Mouse (Mus musculus) neural tube, embryonic 12.5 days (tissue): Measurements from ENCODE around the gene Qars. TPM values are rescaled to one million over a fixed set of nuclear protein-coding genes. Genes with fewer than 3 reads are reported as not detected.

Experiments
- ATAC-seq: fragments of 200-750 bp; cut with Nextera tagmentation; 2 replicates; pipeline ENCODE4 v1.8.0; 2017; ENCODE audit warnings: low read depth, mild to moderate bottlenecking, moderate TSS enrichment, moderate library complexity; ENCODE audit not compliant: low FRiP score
- H3K27ac ChIP-seq: fragments of 300-500 bp; sonication (generic); 2 replicates; pipeline ENCODE4 v1.5.1; 2016
- H3K27me3 ChIP-seq: fragments of 300-500 bp; sonication (generic); replicated peaks from 2 replicates; pipeline ENCODE4 v1.6.1; 2016; ENCODE audit warnings: mild to moderate bottlenecking
- H3K36me3 ChIP-seq: fragments of 300-500 bp; sonication (generic); 2 replicates; pipeline ENCODE4 v1.6.1; 2016; ENCODE audit warnings: mild to moderate bottlenecking
- H3K4me1 ChIP-seq: fragments of 300-500 bp; sonication (generic); 2 replicates; pipeline ENCODE4 v1.6.1; 2016
- H3K4me2 ChIP-seq: fragments of 300-500 bp; sonication (generic); replicated peaks from 2 replicates; pipeline ENCODE4 v1.6.1; 2016; ENCODE audit warnings: mild to moderate bottlenecking
- H3K4me3 ChIP-seq: fragments of 300-500 bp; sonication (generic); 2 replicates; pipeline ENCODE4 v1.5.1; 2016
- H3K9ac ChIP-seq: fragments of 300-500 bp; sonication (generic); 2 replicates; pipeline ENCODE4 v1.6.1; 2016; ENCODE audit warnings: mild to moderate bottlenecking
- H3K9me3 ChIP-seq: fragments of 300-500 bp; sonication (generic); 2 replicates; pipeline ENCODE4 v1.6.1; 2016; ENCODE audit warnings: mild to moderate bottlenecking
- WGBS: fragments of 180-500 bp; shearing (Covaris S2); methylation state at CpG from one replicate; pipeline ENCODE4 v1.1.7; 2016; 5-methylcytosine and 5-hydroxymethylcytosine counted together
- polyA plus RNA-seq: library from polyadenylated mRNA; unstranded; fragments of >200 nt; fragmentation: Nextera tagmentation; extraction: Ambion mirVana; gene quantifications from 2 replicates; pipeline ENCODE4 v1.2.1, GENCODE M21; 2016

Gene Qars
- polyA plus RNA-seq, result 86.9 and 89.9 TPM in 2 replicates

GRCm38 (mm10) chr9:108507619-108508434, at the start of gene Qars:
Gene Qars (plus strand): TSS chr9:108507706.
- H3K4me3 ChIP-seq, result peak within 1 kb of the TSS; percentile 68
- H3K9me3 ChIP-seq, result no peaks in the 10 kb centered on the region
- peaks cover 38% of the 10 kb centered on the region for H3K36me3 ChIP-seq
- H3K27me3 ChIP-seq, result no peaks in the 10 kb centered on the region
- peaks cover 14% of the 10 kb centered on the region for H3K4me1 ChIP-seq
- ATAC-seq, result peak; percentile 96
- peak within 1 kb of the TSS; percentile 63 for H3K9ac ChIP-seq
- under 1% methylated on average over 37 of the region's 37 CpGs for WGBS
- 0 out of 2 replicates have a peak within 1 kb of the TSS, but pooled peaks have one; percentile 50 for H3K27ac ChIP-seq
- H3K4me2 ChIP-seq, result peak within 1 kb of the TSS; percentile 69

DNA sequence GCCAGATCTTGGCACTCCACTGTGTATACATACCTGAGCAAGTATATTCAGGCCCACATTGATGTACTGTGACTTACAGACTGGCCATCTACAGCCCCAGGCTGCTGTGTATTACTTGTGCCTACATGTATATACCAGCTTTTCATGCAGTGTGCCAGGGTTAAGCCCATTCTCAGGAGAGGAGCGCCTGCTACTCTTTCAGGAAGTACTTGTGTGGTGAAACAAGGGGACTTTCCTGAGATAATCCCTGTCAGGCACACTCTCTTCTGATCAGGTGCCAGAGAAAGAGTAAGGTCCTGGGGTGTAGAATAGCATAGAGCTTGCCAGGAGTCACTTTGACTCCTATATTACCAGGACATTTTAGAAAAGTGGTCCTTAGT, 47.6 kb upstream of the Qars start:
- ATAC-seq, result peak; percentile 27; the same call in 1 of the 2 replicates
- no peak overlapping the region; the same call in 1 of the 2 replicates for H3K9ac ChIP-seq
- WGBS, result 98% methylated on average over 1 of the region's 1 CpGs
- no peak overlapping the region for H3K27ac ChIP-seq
- peaks cover 13% of the 10 kb centered on the region for H3K4me1 ChIP-seq
- H3K36me3 ChIP-seq, result peaks cover 23% of the 10 kb centered on the region
- H3K9me3 ChIP-seq, result no peaks in the 10 kb centered on the region
- H3K4me3 ChIP-seq, result peak overlapping the region; percentile 85
- peak overlapping the region; percentile 82 for H3K4me2 ChIP-seq
- H3K27me3 ChIP-seq, result no peaks in the 10 kb centered on the region

- H3K27me3 ChIP-seq, result no peaks in the 10 kb centered on the region
- peak within 1 kb of the TSS; percentile 78 for H3K9ac ChIP-seq
- peak within 1 kb of the TSS; percentile 54; the same call in 1 of the 2 replicates for H3K27ac ChIP-seq
- WGBS, result under 1% methylated on average over 50 of the region's 52 CpGs
- ATAC-seq, result peak; percentile 81
- H3K9me3 ChIP-seq, result no peaks in the 10 kb centered on the region
- peak within 1 kb of the TSS; percentile 82 for H3K4me2 ChIP-seq
- peaks cover 13% of the 10 kb centered on the region for H3K4me1 ChIP-seq
- peaks cover 29% of the 10 kb centered on the region for H3K36me3 ChIP-seq
- peak within 1 kb of the TSS; percentile 85 for H3K4me3 ChIP-seq
Measured at GRCm38 (mm10) chr9:108460319-108461178, 47.0 kb upstream of the Qars start, which contains the start of gene Ccdc71. Gene Ccdc71 (plus strand): TSS chr9:108460527.

DNA sequence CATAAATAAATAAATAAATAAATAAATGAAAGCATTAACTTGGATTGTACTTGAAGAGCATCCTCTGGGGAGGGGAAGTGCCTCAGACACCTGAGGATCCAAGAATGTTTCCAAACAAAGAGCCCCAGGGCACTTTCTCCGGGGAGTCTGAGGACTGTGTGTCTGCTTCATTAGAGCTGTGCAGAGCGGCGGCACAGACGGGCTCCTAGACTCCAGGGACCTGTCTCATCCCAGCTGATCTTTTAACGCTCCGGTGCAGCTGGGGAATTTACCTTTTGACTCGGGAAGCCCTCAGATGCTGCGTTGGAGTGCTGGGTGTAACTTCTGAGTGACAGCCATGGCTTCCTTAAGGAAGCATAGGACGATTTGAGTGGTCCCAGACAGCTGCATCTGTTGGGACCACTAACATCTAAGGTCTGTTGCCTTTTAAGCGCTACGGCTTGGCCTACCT, 46.3 kb upstream of the Qars start, which contains the start of gene Klhdc8b:
Klhdc8b (minus strand) TSS at position 401 of the 451 bp plus-strand sequence.
- Histone ChIP-seq H3K36me3 (peaks cover 35% of the 10 kb centered on the region), H3K9me3 (no peaks in the 10 kb centered on the region), H3K27me3 (no peaks in the 10 kb centered on the region), H3K4me1 (peaks cover 13% of the 10 kb centered on the region), H3K4me3 (peak within 1 kb of the TSS; percentile 85), H3K27ac (peak within 1 kb of the TSS; percentile 54; the same call in 1 of the 2 replicates), H3K9ac (peak within 1 kb of the TSS; percentile 78), H3K4me2 (peak within 1 kb of the TSS; percentile 82)
- peak; percentile 42 for ATAC-seq
- 28% methylated on average over 11 of the region's 11 CpGs for WGBS

DNA sequence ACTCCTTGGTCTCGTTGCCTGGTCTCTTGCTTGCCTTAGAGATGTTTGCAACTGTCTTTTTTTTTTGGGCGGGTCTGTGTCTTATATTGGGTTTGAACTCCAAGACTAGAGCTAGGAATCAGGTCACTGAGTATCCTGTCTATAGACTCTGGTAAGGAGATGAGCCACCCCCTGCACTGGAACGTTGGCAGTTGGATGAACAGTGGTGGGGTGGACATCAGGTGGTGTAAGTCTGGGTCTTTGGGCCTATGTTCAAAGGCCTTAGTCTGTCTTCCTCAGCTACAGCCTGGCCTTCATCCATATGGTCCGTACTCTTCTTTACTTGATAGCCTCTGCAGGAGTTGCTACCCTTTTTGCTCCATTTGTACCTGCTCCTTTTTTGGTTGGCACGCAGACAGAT, 45.8 kb upstream of the Qars start:
- 94% methylated on average over 5 of the region's 5 CpGs for WGBS
- peak overlapping the region; percentile 78; the same call in 1 of the 2 replicates for H3K9ac ChIP-seq

DNA sequence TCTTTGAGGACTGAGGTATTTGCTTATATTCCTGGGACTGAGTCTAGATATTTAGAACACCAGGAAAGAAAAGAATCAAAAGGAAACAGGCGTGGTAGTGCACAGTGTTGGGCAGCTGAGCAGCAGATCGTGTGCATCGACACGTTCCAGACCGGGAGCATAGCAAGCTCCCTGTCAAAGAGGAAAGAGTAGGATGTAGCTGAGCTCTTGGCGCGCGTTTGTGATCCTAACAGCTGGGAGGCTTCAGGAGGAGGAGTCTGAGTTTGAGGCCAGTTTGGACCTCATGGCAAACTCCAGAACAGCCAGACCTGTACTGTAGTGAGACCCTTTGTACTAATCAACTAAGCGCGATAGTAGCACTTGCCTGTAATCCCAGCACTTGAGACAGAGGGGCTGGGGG, 45.3 kb upstream of the Qars start:
- 95% methylated on average over 10 of the region's 10 CpGs for WGBS
- no peak for ATAC-seq
- no peak overlapping the region for H3K27ac ChIP-seq
- no peak overlapping the region for H3K9ac ChIP-seq
- H3K4me1 ChIP-seq, result peaks cover 13% of the 10 kb centered on the region
- H3K36me3 ChIP-seq, result peaks cover 41% of the 10 kb centered on the region
- H3K4me3 ChIP-seq, result no peak overlapping the region
- H3K9me3 ChIP-seq, result no peaks in the 10 kb centered on the region
- H3K4me2 ChIP-seq, result no peak overlapping the region; the same call in 1 of the 2 replicates
- no peaks in the 10 kb centered on the region for H3K27me3 ChIP-seq

More for the DNA sequence above, 45.8 kb upstream of the Qars start:
- H3K9me3 ChIP-seq, result no peaks in the 10 kb centered on the region
- H3K27ac ChIP-seq, result no peak overlapping the region
- H3K4me1 ChIP-seq, result peaks cover 13% of the 10 kb centered on the region
- H3K27me3 ChIP-seq, result no peaks in the 10 kb centered on the region
- H3K4me3 ChIP-seq, result peak overlapping the region; percentile 85
- H3K4me2 ChIP-seq, result peak overlapping the region; percentile 82
- H3K36me3 ChIP-seq, result peaks cover 37% of the 10 kb centered on the region
- ATAC-seq, result no peak

DNA sequence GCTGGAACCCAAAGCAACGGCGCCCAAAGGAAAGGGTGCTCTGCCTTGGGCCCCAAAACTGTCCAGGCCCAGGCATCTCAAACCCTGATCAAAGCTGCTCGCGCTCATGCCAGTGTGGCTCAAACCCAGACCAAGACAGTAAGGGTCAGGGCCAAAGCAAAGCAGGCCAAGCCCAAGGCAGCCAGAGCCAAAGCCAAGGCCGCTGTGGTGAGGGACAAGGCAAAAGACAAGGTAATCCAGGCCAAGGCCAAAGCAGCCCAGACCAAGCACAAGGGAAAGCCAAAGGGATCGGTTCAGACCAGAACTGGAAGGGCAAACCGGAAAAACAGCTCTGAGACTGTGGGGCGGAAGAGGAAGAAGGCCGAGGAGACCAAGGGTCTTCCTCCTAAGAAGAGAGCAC, 43.8 kb upstream of the Qars start:
- Histone ChIP-seq H3K27ac (no peak overlapping the region), H3K4me1 (peaks cover 13% of the 10 kb centered on the region), H3K4me2 (no peak overlapping the region), H3K4me3 (no peak overlapping the region), H3K9ac (no peak overlapping the region), H3K27me3 (no peaks in the 10 kb centered on the region), H3K9me3 (no peaks in the 10 kb centered on the region), H3K36me3 (peaks cover 44% of the 10 kb centered on the region)
- no peak for ATAC-seq
- 96% methylated on average over 9 of the region's 9 CpGs for WGBS

DNA sequence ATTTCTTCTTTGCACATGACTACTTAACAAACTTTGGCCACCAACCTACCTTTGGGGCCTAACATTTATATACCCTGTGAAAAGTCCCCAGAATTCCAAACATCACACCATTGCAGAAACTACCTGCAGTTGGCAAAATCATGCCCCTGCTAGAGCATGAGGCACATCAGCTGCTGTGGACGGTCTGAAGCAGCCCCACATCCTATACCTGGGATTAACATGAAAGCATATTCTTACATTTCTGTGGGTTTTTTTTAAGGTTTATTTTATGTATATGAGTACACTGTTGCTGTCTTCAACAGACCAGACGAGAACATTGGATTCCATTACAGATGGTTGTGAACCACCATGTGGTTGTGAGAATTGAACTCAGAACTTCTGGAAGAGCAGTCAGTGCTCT, 41.3 kb upstream of the Qars start:
- 95% methylated on average over 2 of the region's 2 CpGs for WGBS
- H3K4me1 ChIP-seq, result peaks cover 7% of the 10 kb centered on the region
- H3K4me3 ChIP-seq, result no peak overlapping the region
- no peaks in the 10 kb centered on the region for H3K27me3 ChIP-seq
- no peak overlapping the region for H3K27ac ChIP-seq
- peaks cover 44% of the 10 kb centered on the region for H3K36me3 ChIP-seq
- no peak overlapping the region for H3K4me2 ChIP-seq
- ATAC-seq, result no peak
- H3K9ac ChIP-seq, result no peak overlapping the region
- no peaks in the 10 kb centered on the region for H3K9me3 ChIP-seq

GRCm38 (mm10) chr9:108469430-108469829, 38.1 kb upstream of the Qars start:
- ATAC-seq, result no peak
- H3K4me2 ChIP-seq, result no peak overlapping the region

DNA sequence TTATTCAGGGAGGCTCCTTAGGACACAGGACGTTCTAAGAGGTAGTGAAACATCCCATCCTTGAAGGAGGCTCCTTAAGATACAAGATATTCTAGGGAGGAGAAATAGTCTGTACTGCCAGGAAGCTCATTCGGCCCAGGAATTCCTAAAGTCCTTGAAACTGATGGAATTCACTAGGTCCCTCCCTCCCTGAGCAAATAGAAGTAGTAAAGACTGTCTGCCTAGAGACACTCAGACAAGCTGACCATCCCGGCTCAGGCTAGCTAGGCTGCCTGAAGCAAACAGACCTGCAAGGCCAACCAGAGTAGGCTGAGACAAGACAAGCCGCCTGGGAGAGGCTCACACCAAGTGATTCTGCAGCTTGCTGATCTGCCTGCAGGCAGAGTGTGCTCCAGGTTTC, 37.7 kb upstream of the Qars start:
- Histone ChIP-seq H3K36me3 (peaks cover 22% of the 10 kb centered on the region), H3K4me1 (no peaks in the 10 kb centered on the region), H3K9ac (no peak overlapping the region), H3K27me3 (no peaks in the 10 kb centered on the region), H3K9me3 (no peaks in the 10 kb centered on the region), H3K4me2 (no peak overlapping the region), H3K27ac (no peak overlapping the region), H3K4me3 (no peak overlapping the region)
- WGBS, result 67% methylated on average over 4 of the region's 4 CpGs
- ATAC-seq, result no peak

More at GRCm38 (mm10) chr9:108469430-108469829, 38.1 kb upstream of the Qars start:
- WGBS, result 80% methylated on average over 5 of the region's 5 CpGs
- H3K9me3 ChIP-seq, result no peaks in the 10 kb centered on the region
- no peak overlapping the region for H3K4me3 ChIP-seq
- no peak overlapping the region for H3K9ac ChIP-seq
- no peaks in the 10 kb centered on the region for H3K4me1 ChIP-seq
- no peak overlapping the region for H3K27ac ChIP-seq
- H3K36me3 ChIP-seq, result peaks cover 26% of the 10 kb centered on the region
- H3K27me3 ChIP-seq, result no peaks in the 10 kb centered on the region

DNA sequence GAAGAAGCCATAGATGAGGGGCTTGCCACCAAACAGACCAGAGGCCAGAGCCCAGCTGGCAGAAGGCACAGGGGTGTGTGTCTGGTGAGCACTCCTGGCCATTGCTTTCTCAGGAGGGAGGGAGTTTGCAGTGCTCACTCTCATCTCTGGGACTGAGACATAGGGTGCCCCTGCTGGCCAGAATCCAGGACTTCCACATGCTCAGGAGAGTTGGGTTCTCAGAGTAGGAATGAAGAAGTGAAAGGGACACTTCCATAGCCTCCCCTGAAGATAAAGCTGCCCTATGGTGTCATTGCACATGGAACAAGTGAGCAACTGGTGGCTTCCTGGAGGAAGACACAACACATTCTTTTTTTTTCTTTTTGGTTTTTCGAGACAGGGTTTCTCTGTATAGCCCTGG, 33.0 kb upstream of the Qars start:
- Histone ChIP-seq H3K4me1 (peaks cover 10% of the 10 kb centered on the region), H3K9ac (no peak overlapping the region), H3K4me2 (no peak overlapping the region), H3K36me3 (no peaks in the 10 kb centered on the region), H3K4me3 (no peak overlapping the region), H3K27ac (no peak overlapping the region), H3K27me3 (no peaks in the 10 kb centered on the region), H3K9me3 (no peaks in the 10 kb centered on the region)
- ATAC-seq, result no peak
- 73% methylated on average over 1 of the region's 1 CpGs for WGBS
